Mouse (Mus musculus) heart, postnatal 36 days (tissue): Measurements from ENCODE around the gene Pgam1. TPM values are rescaled to one million over a fixed set of nuclear protein-coding genes. Genes with fewer than 3 reads are reported as not detected.

ENCODE experiments used
- total RNA-seq, 2 experiments: library from RNA; stranded (reverse); gene quantifications; 2 replicates each; pipeline ENCODE4 v1.2.3; 2021

Pgam1 gene
- total RNA-seq, 2 experiments from 2014 or later: 91.8 to 93.2 TPM

Other genes starting within 250 kb of the Pgam1 start
- under 1 TPM in 1 of 2 experiments, not detected in 1; 0.11 TPM for gene Slit1, start 168.3 kb upstream of the Pgam1 start, total RNA-seq
- 1 to 10 TPM; 1.8 to 2.4 TPM for gene Arhgap19, start 109.9 kb upstream of the Pgam1 start, total RNA-seq
- gene Frat1, start 82.0 kb upstream of the Pgam1 start, total RNA-seq: 1 to 10 TPM; 4.6 to 6.2 TPM
- gene Frat2, start 63.8 kb upstream of the Pgam1 start, total RNA-seq: 1 to 10 TPM; 5.0 to 7.7 TPM
- 10 to 100 TPM; 17.0 to 17.3 TPM for gene Rrp12, start 15.8 kb upstream of the Pgam1 start, total RNA-seq
- gene Exosc1, start 21.5 kb downstream of the Pgam1 start, total RNA-seq: 10 to 100 TPM; 12.9 to 14.0 TPM
- gene Zdhhc16, start 21.6 kb downstream of the Pgam1 start, total RNA-seq: 10 to 100 TPM; 16.2 to 17.4 TPM
- 10 to 100 TPM; 17.3 to 18.0 TPM for gene Mms19, start 69.2 kb downstream of the Pgam1 start, total RNA-seq
- gene Ubtd1, start 69.8 kb downstream of the Pgam1 start, total RNA-seq: 10 to 100 TPM; 19.6 to 21.2 TPM
- under 1 TPM; 0.24 to 0.36 TPM for gene Ankrd2, start 124.1 kb downstream of the Pgam1 start, total RNA-seq
- gene Hoga1, start 133.7 kb downstream of the Pgam1 start, total RNA-seq: 1 to 10 TPM; 1.4 to 1.7 TPM
- gene 4933411K16Rik, start 140.3 kb downstream of the Pgam1 start, total RNA-seq: not detected
- 1 to 10 TPM; 2.5 to 2.9 TPM for gene Morn4, start 174.4 kb downstream of the Pgam1 start, total RNA-seq
- gene Pi4k2a, start 178.5 kb downstream of the Pgam1 start, total RNA-seq: 10 to 100 TPM; 19.6 to 25.4 TPM
- 10 to 100 TPM; 11.0 to 11.3 TPM for gene Avpi1, start 217.1 kb downstream of the Pgam1 start, total RNA-seq
- gene Marveld1, start 235.5 kb downstream of the Pgam1 start, total RNA-seq: 10 to 100 TPM; 22.2 to 24.0 TPM